Mouse (Mus musculus): Measurements from ENCODE around the gene Tmem240. TPM values are rescaled to one million over a fixed set of nuclear protein-coding genes. Genes with fewer than 3 reads are reported as not detected.
"Not testable (repeated sequence)": the region's sequence is repeated elsewhere in the genome, so short reads cannot be mapped to it uniquely, and the experiment has no call there.

The Tmem240 gene
- 0.29 TPM in 1 of 2 replicates, not detected in the other for total RNA-seq (2017)

DNA sequence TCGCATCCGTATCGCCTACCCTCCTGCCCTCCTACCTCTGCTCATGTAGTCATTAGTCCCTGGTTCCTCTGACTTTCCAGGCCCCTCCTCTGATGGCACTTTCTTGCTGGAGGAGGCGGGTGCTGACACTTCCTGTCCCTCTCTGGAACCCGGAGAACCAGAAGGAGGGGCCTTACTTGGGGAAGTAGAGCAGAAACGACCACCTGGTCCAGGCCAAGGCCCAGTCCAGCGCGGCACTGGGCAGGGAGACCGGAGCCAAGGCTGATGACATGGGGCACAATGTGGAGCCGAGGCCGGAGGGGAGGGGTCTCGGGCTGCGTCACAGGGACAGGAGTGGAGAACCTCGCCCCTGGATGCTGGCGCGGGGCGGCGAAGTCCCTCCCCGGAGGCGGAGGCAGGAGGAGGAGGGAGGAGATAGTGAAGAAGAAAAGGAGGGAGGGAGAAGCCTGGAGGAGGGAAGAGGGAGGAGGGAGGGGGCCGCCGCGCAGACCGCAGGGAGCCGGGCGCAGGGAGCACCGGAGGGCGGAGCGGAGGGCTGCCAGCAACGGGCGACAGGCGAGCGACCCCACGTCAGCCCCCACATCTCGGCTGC, at the start of gene Tmem240:
Gene Tmem240 (plus strand): TSS at position 451 of the 592 bp plus-strand sequence.
- peak; percentile 89 for ATAC-seq (replicated peaks; ENCODE audit: low read depth, poor library complexity, severe bottlenecking)

DNA sequence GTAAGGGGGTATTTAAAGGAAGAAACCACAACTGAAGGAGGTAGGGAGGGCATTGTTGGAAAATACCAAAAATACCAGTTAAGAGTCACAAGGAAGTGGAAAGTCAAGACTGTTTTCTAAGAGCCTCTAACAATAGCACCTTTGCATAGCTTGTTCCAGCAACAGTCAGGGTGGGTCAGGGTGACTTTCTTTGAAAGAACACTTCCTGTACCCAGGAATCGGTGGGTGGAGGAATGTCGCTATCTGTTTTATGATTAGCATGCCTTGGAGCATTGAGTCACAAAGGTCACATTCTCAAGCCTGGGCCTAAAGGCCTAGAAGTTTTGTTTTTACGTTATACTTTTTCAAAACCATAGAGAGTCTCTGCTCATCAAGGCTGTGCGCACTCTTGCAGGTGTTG, 46.8 kb upstream of the Tmem240 start:
- not testable (repeated sequence) for ATAC-seq (replicated peaks; ENCODE audit: low read depth, poor library complexity, severe bottlenecking)

DNA sequence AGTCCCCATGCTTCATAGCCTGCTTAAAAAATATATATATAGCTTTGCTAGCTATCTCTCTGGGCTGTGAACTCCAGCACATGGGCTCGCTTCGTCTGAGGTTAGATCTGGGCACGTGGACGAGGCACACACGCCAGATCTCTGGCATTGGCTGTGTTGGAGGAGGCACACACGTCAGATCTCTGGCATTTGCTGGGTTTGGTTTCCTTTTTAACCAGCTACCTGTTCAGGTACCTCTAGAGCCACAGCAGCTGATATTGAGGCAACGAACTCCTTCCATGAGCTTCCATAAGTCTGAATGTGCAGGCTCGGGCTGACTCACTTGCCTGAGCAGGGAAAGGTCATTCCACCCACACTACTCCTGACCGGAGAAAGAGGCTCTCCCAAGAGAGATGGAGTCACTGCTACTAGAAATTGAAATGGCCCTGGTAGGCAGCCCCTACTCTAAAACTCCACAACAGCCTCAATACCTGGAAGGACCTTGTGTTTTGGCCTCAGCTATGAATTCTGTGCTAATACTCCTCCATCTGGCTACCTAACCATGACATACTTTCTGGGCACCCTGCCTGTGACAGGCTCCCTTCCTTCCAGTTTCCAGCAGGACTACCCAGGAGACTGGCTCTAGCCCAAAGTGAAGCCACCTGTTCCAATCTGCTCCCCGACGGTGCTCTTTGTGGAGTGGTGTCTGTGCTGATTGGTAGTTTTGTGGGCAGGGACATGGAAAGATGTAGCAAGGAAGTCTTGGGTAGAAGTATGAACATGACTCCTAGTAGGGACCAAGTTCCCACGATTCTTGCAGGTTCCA, 43.8 kb upstream of the Tmem240 start:
- no peak for ATAC-seq (replicated peaks; ENCODE audit: low read depth, poor library complexity, severe bottlenecking)

DNA sequence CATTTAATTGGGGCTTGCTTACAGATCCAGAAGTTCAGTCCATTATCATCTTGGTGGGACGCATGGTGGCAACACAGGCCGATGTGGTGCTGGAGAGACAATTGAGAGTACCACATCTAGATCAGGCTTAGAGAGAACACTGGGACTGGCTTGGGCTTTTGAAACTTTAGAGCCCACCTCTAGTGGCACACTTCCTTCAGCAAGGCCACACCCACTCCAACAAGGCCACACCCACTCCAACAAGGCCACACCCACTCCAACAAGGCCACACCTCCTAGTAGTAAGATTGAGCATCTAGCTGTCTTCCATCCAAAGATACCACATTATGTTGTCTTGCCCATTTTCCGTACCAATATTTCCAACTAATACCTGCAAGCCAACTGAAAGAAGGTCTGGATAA, 42.2 kb upstream of the Tmem240 start:
- ATAC-seq (replicated peaks; ENCODE audit: low read depth, poor library complexity, severe bottlenecking), result no peak

DNA sequence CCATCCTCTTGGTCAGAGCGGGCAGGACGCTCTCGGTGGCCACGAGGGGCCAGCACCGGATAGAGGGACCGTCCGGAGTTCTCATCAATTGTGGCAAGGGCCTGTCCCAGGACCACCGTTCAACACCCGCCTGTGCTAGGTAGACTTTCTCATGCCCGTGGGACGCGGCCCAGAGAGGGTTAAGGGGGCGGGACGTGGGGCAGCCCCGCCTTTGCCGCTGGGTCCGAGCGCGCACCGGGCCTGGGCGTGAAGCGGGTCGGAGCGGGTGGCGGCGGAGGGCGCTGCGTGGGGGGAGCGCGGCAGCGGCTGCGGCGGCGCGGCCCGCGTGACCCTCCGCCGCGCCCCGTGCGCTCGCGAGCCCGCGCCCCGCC, 40.5 kb upstream of the Tmem240 start, which contains the start of gene Fndc10:
Gene Fndc10 (plus strand): TSS at position 232 of the 371 bp plus-strand sequence.
- ATAC-seq (replicated peaks; ENCODE audit: low read depth, poor library complexity, severe bottlenecking), result peak; percentile 48; the same call in 1 of the 2 replicates

DNA sequence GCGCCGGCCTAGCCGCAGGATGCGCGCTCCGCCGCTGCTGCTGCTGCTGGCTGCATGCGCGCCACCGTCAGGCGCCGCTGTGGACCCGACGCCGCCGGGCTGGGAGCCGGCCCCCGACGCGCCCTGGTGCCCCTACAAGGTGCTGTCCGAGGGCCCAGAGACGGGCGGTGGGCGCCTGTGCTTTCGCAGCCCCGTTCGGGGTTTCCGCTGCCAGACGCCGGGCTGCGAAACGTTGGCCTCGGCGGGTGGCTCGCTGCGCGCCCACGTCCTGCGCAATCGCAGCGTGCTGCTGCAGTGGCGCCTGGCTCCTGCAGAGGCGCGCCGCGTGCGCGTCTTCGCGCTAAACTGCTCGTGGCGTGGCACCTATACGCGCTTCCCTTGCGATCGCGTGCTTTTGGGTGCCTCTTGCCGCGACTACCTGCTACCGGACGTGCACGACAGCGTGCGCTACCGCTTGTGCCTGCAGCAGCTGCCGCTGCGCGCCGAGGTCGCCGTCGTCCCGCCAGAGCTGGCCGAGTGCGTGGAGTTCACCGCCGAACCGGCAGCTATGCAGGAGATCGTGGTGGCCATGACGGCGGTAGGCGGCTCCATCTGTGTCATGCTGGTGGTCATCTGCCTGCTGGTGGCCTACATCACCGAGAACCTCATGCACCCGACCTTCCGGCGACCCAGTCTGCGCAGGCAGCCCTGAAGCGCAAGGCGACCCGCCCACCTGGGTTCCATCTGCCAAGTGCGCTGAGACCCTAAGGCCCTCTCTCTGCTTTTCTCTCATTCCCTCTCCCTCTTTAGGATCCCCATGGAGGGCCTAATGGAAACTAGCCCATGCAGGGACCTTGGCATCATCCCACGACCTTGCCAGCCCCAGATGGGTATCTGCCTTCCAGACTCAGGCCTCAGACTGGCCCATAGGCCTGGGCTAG, 39.9 kb upstream of the Tmem240 start:
- ATAC-seq (replicated peaks; ENCODE audit: low read depth, poor library complexity, severe bottlenecking), result peak; percentile 59

DNA sequence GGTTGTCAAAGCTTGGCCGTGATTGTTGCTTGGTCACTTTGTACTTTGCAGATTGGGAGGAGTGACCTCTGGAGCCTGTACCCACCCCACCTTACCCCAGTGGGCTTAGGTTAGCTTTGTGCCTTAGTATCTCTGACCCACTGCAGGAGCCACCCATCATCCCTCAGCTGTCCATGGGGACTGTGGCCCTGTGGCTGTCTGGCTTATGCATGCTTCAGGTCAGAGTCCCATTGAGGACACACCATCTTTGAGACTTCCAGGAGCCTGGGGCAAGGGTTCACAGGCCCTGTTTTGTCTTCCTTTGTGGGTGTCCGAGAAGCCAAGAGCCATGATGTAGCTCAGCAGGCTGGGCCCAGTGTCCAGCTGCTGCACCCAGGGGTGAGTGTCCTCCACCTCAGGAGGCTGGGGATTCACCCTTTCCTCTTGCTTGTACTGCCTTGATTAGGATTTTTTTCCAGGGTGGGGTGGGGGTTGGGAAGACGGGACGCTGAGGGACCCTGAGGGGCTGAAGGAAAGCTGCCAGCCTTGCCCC, 39.0 kb upstream of the Tmem240 start:
- ATAC-seq (replicated peaks; ENCODE audit: low read depth, poor library complexity, severe bottlenecking), result no peak

DNA sequence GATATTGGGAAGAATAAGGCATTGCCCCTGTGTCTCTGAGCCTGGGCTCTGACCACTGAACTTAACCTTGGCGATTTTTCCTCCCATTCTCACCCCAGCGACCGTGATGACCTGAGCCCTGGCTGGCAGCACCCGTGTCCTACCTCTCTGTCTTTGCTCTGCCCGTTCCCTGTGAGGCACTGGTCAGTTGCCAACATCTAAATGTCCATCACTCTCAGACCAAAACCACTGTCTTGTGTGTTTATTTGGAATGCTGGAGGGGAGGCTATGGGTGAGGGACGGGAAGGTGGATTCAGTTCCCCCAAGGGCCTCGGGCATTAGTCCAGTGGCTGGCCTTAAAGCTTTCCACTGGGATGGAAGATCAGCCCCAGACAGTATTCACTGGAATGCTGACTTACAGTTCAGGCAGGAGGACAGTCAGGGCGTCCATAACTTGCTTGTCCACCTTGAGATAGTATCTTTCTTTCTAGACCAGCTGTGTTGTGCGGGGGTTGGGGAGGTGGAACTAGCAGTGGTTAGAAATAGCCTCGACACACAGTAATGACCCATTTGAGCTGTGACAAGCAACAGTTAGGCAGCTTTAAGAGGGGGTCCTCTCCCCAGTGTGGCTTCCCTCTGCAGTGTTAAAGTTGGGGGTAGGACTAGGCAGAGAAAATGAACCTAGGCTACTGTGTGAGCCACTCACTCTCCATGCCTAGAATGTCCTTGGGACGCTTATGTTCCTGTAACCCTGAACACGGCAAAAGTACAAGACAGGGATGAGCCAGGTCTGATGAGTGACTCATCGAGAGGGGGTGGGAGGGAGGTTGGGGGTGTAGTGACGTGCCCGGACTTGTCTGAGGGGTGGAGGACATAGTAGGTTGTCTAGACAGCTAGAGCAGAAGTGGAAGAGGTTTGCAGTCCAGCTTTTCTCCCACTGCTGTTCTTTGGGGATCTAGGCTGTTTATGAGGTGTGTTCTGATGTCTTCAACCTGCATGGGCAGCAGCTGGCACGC, 38.0 kb upstream of the Tmem240 start:
- no peak for ATAC-seq (replicated peaks; ENCODE audit: low read depth, poor library complexity, severe bottlenecking)

DNA sequence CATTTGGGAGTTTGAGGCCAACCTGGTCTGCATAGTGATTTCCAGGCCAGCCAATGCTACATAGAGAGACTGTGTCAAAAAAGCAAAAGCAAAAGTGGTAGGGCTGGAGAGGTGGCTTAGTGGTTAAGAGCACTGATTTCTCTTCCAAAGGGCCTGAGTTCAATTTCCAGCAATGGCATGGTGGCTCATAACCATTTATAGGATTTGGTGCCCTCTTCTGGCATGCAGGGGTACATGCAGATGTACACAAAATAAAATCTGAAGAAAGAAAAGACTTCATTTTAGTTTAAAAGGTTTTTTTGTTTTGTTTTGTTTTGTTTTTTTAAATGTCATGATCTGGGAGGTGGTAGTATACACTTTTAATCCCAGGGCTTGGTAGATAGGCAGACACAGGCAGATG, 34.2 kb upstream of the Tmem240 start:
- no peak for ATAC-seq (replicated peaks; ENCODE audit: low read depth, poor library complexity, severe bottlenecking)

DNA sequence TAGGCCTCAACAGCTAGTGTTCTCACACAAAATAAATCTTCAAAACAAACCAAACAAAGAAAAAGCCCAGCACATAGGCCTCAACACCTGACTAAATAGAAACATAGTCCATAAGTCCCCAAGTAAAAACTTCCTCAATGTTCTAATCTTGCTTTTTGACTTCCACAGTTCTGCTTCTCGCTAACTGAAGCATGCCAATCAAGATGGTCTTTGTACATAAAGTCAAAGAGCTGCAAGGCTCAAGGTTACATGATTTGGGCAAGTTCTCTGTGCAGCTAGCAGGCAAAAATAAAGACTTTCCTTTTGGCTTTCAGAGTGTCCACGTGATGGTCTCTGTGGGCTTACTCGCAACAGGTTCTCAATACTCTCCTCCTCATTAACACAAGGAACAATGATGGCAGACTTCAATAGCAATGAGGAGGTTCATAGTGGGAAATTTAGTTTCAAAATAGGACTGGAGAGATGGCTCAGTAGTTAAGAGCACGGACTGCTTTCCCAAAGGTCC, 31.1 kb upstream of the Tmem240 start:
- no peak for ATAC-seq (replicated peaks; ENCODE audit: low read depth, poor library complexity, severe bottlenecking)

DNA sequence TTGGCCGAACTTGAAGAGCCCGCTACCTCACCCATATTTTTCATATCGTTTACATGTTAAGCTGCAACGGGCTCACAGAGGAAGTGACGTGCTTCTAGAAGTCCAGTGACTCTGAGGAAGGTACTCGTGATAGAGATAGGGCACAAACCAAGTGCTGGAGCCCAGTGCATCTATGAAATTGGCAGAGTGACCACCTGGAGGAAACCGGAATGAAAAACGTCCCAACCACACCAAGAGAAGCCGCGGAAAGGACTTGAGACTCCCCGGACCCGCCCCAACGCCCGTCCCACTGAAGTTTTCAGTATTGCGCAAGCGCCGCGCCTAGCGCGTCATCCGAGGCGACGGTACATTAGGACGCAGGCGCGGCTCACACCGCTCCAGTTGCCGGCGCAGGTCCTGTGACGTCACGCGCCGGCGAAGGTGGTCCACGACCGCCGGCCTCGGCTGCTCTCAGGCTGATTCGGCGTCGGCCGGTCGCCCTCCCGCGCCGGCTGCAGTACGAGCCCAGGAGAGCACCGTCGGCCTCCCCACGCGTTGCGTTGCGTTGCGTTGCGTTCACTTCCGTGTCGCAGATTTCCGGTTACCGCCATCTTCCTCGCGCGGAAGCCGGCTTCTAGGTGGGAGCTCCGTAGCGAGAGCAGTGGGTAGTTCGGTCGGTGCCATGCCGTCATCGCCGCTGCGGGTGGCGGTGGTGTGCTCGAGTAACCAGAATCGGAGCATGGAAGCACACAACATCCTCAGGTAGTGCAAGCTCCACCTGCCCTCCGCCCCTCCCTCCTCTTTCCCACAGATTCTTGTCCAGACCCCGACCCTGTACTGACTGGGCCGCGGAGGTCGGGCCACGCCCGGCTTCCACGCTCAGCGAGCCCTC, 29.6 kb upstream of the Tmem240 start, which contains the start of gene Ssu72:
Gene Ssu72 (plus strand): TSS at position 80 of the 871 bp plus-strand sequence.
- ATAC-seq (replicated peaks; ENCODE audit: low read depth, poor library complexity, severe bottlenecking), result peak; percentile 77

DNA sequence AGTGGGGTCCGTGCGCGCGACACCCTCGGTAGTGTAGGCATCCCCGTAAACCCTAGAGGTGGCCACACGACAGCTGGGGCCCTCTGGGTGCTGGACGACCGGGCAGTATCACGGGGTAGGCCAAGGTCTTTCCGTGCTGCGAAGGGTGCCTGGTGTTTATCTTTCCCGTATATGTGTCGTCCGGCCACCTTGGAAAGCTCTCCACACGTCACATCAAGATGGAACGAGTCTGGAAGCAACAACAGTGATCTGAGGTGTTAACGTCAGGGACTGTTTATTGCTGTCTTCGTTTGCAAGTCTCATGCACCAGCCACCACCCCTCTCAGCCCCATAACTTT, 29.0 kb upstream of the Tmem240 start:
- ATAC-seq (replicated peaks; ENCODE audit: low read depth, poor library complexity, severe bottlenecking), result no peak

DNA sequence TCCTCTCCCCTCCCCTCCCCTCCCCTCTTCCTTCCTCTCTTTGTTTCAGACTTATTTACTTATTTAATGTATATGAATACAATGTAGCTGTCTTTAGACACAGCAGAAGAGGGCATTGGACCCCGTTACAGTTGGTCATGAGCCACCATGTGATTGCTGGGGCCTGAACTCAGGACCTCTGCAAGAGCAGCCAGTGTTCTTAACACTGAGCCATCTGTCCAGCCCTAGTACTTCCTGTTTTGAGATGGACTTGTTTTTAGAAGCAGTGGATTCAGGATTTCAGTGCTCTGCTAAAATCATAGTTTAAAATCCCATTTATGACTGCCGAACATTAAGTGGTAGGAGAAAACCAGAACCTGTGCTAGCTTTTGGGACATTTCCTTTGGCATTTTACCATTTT, 26.0 kb upstream of the Tmem240 start:
- ATAC-seq (replicated peaks; ENCODE audit: low read depth, poor library complexity, severe bottlenecking), result no peak

DNA sequence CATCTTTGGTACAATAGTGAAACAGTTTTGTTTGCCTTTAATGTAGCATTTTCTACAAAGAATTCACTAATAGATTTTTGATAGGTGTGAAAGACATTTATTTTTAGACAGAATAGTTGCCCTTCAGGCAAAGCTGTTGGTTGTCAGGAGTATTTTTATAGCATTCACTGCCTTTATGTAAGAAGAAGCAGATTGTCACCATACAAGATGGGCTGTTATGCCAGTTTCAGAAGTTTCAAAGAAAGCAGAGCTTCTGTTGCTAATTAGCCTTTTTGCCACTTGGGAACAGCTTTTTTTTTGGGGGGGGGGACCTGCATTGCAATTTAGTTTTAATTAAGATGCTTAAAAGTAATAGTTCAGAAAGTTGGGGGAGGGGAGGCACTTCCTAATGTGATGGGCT, 25.6 kb upstream of the Tmem240 start:
- ATAC-seq (replicated peaks; ENCODE audit: low read depth, poor library complexity, severe bottlenecking), result no peak

DNA sequence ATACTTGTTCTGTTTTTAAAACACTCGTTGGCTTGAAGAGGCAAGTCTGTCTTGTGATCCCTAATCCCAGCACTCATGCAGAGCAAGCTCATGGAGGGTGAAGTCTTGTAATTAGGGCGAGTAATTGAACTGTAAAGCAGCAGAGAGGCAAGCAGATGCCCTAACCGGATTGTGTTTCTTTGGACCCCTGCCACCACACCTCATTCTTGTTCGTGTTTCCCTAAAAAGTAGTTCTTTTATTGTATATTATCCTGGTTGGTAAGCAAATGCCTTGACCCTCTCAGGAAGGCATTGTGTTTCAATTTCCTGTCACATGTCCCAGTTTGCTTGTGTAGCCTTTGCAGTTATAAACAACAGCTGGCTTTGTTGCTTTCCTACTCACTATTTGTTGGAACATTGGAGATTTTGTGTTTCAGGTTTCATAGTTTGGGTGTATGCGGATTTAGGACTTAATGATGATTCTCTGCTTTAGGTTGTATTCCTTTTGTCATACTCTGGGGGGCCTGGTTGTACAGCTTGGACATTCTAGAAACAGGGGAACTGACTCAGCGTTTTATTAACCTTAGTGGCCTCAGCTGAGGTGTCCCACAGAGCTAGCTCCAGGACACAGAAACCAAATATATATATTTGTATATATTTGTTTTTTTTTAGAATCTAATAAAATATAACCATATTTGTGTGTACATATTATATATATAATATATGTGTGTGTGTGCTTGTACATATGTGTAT, 23.9 kb upstream of the Tmem240 start:
- peak; percentile 42; the same call in 1 of the 2 replicates for ATAC-seq (replicated peaks; ENCODE audit: low read depth, poor library complexity, severe bottlenecking)

DNA sequence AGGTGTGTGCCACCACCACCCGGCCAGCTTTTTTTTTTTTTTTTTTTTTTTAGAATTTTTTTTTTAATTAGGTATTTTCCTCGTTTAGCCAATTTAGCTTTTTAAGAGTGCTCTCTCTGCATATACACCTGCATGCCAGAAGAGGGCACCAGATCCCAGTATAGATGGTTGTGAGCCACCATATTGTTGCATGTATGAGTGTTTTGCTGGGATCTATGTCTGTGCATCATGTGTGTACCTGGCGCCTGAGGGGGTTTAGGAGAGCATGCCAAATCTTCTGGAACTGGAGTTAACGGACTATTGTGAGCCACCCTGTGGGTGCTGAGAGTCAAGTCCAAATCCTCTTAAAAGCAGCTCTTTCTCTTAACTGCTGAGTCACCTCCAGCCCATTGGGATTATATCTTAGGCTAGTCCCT, 12.9 kb upstream of the Tmem240 start:
- peak; percentile 62; the same call in 1 of the 2 replicates for ATAC-seq (replicated peaks; ENCODE audit: low read depth, poor library complexity, severe bottlenecking)

DNA sequence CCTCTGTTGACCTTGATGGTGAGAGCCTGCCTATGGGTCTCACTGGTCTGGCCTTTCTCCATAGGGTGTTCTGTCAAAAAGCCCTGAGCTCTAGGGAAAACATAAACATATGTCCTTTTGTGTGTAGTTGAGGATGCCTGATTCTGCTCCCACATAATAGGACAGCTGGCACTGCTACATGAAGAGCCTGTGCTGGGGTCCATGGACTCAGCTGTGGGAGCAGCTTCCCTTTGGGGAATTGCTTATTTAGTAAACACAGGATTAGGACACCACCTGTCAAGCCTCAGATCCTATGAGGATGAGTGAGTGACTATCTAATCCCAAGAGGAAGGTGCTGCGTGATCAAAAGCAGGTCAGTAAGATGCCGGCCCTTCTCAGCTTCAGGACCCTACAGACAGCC, 6.6 kb upstream of the Tmem240 start:
- ATAC-seq (replicated peaks; ENCODE audit: low read depth, poor library complexity, severe bottlenecking), result no peak
